ENCODE assay signal across 12 mouse cellular contexts in genomic region chr17:15817096-15817450, GRCm38 (mm10).
"Had no signal": no experiment of that assay in that cellular context is flagged by ENCODE, and none has a peak within 500 bp of the region (broad histone marks: within the 10 kb centered on the region; RNA-seq: fewer than 3 reads in every experiment).

No protein-coding gene starts in this region.

- H3K9me3 ChIP-seq: intestine, embryonic 15.5 days; liver, embryonic 15.5 days; midbrain, embryonic 15.5 days had no signal

- H3K36me3 ChIP-seq: liver, embryonic 15.5 days; midbrain, embryonic 15.5 days had no signal

- H3K27me3 ChIP-seq: intestine, embryonic 15.5 days; liver, embryonic 15.5 days; midbrain, embryonic 15.5 days had no signal

- H3K4me2 ChIP-seq: intestine, embryonic 15.5 days; liver, embryonic 11.5 days; liver, embryonic 15.5 days; midbrain, embryonic 15.5 days had no signal

- DNase-seq: kidney, adult 8-10 months; kidney, postnatal 36 days; layer of hippocampus, adult 9-11 months; layer of hippocampus, postnatal 36 days; lung, adult 2 months; lung, postnatal 36 days; spleen, adult 18-20 months had no signal

- H3K4me1 ChIP-seq: liver, embryonic 15.5 days had no signal

- H3K9ac ChIP-seq: intestine, embryonic 15.5 days; liver, embryonic 15.5 days; midbrain, embryonic 15.5 days had no signal

- H3K27ac ChIP-seq: intestine, embryonic 15.5 days; kidney, postnatal 0 days; liver, embryonic 15.5 days; midbrain, embryonic 15.5 days had no signal

- ATAC-seq: intestine, embryonic 15.5 days; midbrain, embryonic 15.5 days had no signal

- H3K4me3 ChIP-seq: intestine, embryonic 15.5 days; liver, embryonic 15.5 days; midbrain, embryonic 15.5 days had no signal
